Mouse (Mus musculus) neutrophil, adult 5-6 weeks (primary cell): Measurements from ENCODE around the gene Dcpp3. TPM values are rescaled to one million over a fixed set of nuclear protein-coding genes. Genes with fewer than 3 reads are reported as not detected.
A peak's percentile ranks its signal among the peaks of the same experiment; 100 is the strongest.
"Not testable (repeated sequence)": the region's sequence is repeated elsewhere in the genome, so short reads cannot be mapped to it uniquely, and the experiment has no call there.

ENCODE experiments used
- ATAC-seq: fragments of 151-379, 151-347 bp; 2 replicates; pipeline ENCODE4 v1.8.0; 2017; ENCODE audit warnings: mild to moderate bottlenecking, moderate TSS enrichment; ENCODE audit not compliant: insufficient number of reproducible peaks, poor library complexity, low FRiP score, severe bottlenecking; ENCODE audit errors: extremely low read depth
- total RNA-seq: library from RNA; stranded (forward); fragments of 200-1000 nt; gene quantifications from 2 replicates; pipeline ENCODE4 v1.2.3, GENCODE M21; 2017

Dcpp3 gene
- not detected in 2 replicates for total RNA-seq

GRCm38 (mm10) chr17:23917158-23917557 is at the start of gene Dcpp3:
TSS of gene Dcpp3 (plus strand) at chr17:23917458.
- ATAC-seq, result not testable (repeated sequence)

DNA sequence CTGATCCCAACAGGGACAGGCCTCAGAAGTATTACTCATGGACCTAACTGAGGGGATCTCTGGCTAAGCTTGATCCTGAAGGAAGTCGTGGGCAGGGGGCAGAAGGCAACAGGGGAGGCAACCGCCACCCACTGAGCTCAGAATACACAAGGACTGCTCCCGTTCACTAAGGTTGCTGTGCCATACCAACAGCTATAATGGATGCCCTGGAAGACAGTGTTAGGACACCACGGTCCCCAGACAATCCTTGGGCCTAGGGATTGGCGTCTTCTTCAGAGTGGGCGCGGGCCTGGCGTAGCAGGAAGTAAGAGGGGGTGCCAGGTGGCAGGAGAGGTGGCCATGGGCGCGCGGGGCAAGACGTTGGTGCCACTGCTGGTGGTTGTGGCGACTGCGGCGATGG is 49.5 kb upstream of the Dcpp3 start, which contains the start of gene Prss21:
Gene Prss21 (plus strand): TSS at position 301 of the 400 bp plus-strand sequence.
- no peak for ATAC-seq

DNA sequence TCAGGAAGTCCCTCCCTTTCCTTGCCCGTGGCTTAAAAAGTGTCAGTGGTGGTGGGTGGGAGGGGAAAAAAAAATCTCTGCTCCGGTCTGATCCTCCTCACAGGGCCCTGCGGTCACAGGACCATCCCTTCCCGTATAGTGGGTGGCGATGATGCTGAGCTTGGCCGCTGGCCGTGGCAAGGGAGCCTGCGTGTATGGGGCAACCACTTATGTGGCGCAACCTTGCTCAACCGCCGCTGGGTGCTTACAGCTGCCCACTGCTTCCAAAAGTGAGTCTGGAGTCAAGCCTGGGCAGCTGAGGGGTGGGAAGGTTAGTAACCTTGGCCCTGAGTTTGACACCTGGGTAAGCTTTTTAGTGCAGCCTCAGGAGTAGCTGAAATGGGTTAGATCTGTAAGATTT is 48.7 kb upstream of the Dcpp3 start:
- ATAC-seq, result no peak

GRCm38 (mm10) chr17:23873884-23874856 is 43.1 kb upstream of the Dcpp3 start:
- ATAC-seq, result no peak

GRCm38 (mm10) chr17:23876741-23877140 is 40.5 kb upstream of the Dcpp3 start:
- ATAC-seq, result no peak

DNA sequence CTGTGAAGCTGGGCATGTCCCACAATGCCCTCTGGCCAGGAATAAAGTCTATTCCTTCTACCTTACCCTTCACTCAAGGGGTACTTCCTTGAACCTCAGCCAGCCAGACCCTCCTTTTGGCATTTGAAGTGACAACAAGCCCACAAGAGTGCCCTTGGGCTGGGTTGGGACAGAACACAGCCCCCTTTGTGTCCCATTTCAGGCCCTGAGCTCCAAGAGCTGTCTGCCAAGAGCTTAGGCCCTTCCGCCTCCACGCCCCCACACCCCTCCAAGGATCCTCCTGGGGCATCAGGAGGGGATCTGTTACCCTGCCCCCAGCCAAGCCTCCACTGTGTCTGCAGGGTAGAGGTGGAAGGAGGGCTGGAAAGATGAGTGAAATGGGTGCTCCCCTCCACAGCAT is 40.1 kb upstream of the Dcpp3 start:
- ATAC-seq, result no peak

DNA sequence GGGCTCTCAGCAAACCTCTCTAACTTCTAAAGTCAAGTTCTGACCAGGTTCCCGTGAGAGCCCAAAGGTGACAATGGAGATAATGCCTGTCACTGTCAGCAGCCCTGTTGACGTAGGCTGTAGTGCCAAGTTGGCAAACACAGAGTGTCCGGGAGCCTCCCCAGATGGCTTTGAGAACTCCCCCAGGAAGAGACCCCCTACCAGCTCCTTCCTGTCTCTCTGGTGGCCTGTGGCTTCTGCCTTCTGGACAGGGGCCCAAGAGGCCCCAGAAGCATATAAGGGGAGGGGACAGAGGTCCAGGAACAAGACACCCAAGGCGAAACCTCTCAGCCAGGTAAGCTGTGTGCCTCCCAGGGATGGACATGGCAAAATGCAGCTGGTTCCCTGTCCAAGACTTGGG is 36.7 kb upstream of the Dcpp3 start, which contains the start of the genes Dcpp1 and Dcpp2:
Gene Dcpp1 (plus strand): TSS at position 301 of the 400 bp plus-strand sequence.
Gene Dcpp2 (plus strand): TSS at position 305 of the 400 bp plus-strand sequence.
- not testable (repeated sequence) for ATAC-seq

DNA sequence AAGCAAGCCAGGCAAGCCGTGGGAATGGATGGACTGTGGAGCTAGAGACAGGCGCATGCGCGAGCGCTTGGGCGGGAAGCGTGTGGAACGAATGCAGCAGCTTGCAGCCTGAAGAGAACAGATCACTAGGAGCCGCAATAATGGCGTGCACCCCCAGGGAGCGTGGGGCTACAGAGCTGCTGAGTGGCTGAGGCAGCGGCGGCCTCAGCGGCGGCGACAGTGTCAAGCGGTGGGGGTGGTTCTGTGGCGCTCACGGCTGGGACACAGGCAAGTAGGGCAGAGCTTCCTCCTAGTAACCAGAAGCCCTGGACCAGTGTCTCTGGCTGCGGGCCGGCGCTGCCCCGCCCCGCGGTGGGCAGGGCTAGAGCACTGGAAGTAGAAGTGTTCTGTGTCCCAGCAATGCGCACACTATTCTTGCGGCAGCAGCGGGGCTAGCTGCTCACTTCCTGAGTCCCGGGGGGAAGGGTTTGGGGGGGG is 7.3 kb downstream of the Dcpp3 start:
- peak; percentile 84 for ATAC-seq

GRCm38 (mm10) chr17:23925090-23925493 is 7.8 kb downstream of the Dcpp3 start:
- ATAC-seq, result no peak

DNA sequence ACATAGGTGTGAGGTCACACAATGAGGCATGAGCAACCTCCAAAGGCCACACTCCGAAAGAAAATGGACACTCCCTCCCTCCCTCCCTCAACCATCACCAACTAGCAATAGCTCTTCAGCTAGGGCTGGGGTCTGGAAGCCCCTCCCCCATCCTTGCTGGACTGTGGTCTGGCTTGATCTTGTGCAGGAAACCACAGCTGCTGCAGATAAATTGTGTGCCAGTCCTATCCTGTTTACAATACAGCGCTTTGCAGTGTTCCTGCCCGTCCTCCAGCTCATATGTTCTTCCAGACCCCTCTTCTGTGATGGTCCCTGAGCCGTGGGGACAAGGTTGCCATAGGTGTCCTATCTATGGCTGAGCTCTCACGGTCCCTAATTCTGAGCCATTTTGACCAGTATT is 13.9 kb downstream of the Dcpp3 start:
- no peak for ATAC-seq

GRCm38 (mm10) chr17:23941372-23941771 is 24.1 kb downstream of the Dcpp3 start, which contains the start of gene Sbp:
TSS of gene Sbp (plus strand) at chr17:23941672.
- ATAC-seq, result no peak

GRCm38 (mm10) chr17:23947486-23947885 is 30.2 kb downstream of the Dcpp3 start:
- not testable (repeated sequence) for ATAC-seq

- no peak for ATAC-seq
Measured at GRCm38 (mm10) chr17:23949068-23949467, 31.8 kb downstream of the Dcpp3 start.

GRCm38 (mm10) chr17:23950828-23951227 is 33.6 kb downstream of the Dcpp3 start:
- ATAC-seq, result not testable (repeated sequence)

DNA sequence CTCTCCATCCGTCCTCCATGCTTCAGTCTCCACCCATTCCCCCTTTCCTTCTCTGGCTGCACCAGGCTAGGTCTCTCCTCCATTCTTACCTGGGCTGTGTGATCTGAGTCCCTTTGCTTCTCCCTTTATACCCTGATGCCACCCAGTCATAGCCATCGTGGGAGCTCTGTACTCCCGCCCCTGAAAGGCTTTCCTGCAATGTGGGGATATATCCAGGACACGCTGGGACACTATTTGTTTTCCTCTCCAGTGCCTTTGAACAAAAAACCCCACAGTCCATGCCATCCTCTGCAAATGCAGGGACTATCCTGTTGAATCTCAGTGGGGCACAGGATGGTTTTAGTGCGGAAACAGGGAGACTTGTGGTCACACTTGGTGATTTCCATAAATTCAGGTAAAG is 37.9 kb downstream of the Dcpp3 start, which contains the start of gene Sbpl:
Gene Sbpl (minus strand): TSS at position 101 of the 400 bp plus-strand sequence.
- no peak for ATAC-seq

GRCm38 (mm10) chr17:23960084-23960738 is 43.0 kb downstream of the Dcpp3 start:
- ATAC-seq, result peak; percentile 64

- no peak for ATAC-seq
Measured at GRCm38 (mm10) chr17:23961573-23962122, 44.4 kb downstream of the Dcpp3 start.

GRCm38 (mm10) chr17:23965805-23966425 is 48.7 kb downstream of the Dcpp3 start:
- no peak for ATAC-seq
